Mouse (Mus musculus): Measurements from ENCODE around the gene Ugt1a1. TPM values are rescaled to one million over a fixed set of nuclear protein-coding genes. Genes with fewer than 3 reads are reported as not detected.

Gene Ugt1a1
- polyA plus RNA-seq, 1 experiment from 2014 or later, result not detected

DNA sequence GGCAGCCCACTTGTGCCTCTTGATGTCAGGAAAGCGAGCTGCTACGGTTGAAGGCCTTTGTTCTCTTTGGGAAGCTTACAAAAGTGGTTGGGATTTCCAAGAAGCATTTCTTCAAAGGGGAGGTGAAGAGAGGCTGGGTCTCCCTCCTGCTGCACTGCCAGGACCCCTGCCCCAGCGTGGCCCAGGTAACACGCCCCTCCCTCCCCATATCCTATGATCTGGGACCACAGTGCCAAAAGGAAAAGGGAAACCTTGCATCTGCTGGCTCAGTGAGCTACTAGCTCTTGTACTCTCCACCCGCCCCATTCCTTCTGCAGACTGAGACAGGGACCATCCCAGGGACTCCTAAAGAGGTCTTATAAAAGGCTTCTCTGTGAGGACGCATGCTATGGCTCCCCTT lies 45.9 kb downstream of the Ugt1a1 start:
- H3K4me2 ChIP-seq (ENCODE audit: low read depth, low read length), result no peak overlapping the region
- WGBS, result 84% methylated on average over 6 of the region's 6 CpGs
- no peak for ATAC-seq (ENCODE audit: low read depth)
- no peaks in the 10 kb centered on the region for H3K27me3 ChIP-seq (ENCODE audit: control insufficient read depth, insufficient read depth, low read length)
- peaks cover 48% of the 10 kb centered on the region for H3K9me3 ChIP-seq (ENCODE audit: control insufficient read depth, low read length)
- H3K4me1 ChIP-seq (ENCODE audit: control insufficient read depth, insufficient read depth, low read length), result no peaks in the 10 kb centered on the region
- peaks cover 13% of the 10 kb centered on the region for H3K36me3 ChIP-seq (ENCODE audit: control insufficient read depth, insufficient read depth, low read length)
- no peak overlapping the region for H3K27ac ChIP-seq (ENCODE audit: low read depth, low read length)
- no peak overlapping the region for H3K9ac ChIP-seq (replicated peaks; ENCODE audit: low read depth, low read length)
- H3K4me3 ChIP-seq (ENCODE audit: low read depth, low read length), result no peak overlapping the region

DNA sequence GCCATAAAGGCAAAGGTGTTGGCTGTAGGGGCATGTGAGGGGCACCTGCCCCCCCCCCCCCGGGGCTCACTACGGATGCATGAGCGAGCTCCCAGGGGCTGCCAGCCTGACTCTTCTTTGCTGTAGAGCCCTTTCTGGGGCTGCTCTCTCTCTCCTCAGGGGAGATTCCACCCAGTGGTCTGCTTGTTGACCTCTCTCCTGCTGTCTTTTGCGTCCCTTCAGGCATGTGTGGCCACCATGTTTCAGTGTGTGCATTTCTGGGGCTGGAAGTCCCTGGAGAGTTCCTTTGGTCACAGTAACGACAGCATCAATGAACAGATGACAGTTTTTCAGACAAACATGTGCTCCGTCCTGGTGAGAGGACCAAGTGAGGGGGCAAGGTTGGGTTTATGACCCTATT lies 46.6 kb downstream of the Ugt1a1 start:
- Histone ChIP-seq H3K36me3 (ENCODE audit: control insufficient read depth, insufficient read depth, low read length) (peaks cover 20% of the 10 kb centered on the region), H3K27me3 (ENCODE audit: control insufficient read depth, insufficient read depth, low read length) (no peaks in the 10 kb centered on the region), H3K9ac (replicated peaks; ENCODE audit: low read depth, low read length) (no peak overlapping the region), H3K4me1 (ENCODE audit: control insufficient read depth, insufficient read depth, low read length) (no peaks in the 10 kb centered on the region), H3K4me3 (ENCODE audit: low read depth, low read length) (no peak overlapping the region), H3K9me3 (ENCODE audit: control insufficient read depth, low read length) (peaks cover 45% of the 10 kb centered on the region), H3K4me2 (ENCODE audit: low read depth, low read length) (no peak overlapping the region), H3K27ac (ENCODE audit: low read depth, low read length) (no peak overlapping the region)
- 69% methylated on average over 6 of the region's 6 CpGs for WGBS
- no peak for ATAC-seq (ENCODE audit: low read depth)

DNA sequence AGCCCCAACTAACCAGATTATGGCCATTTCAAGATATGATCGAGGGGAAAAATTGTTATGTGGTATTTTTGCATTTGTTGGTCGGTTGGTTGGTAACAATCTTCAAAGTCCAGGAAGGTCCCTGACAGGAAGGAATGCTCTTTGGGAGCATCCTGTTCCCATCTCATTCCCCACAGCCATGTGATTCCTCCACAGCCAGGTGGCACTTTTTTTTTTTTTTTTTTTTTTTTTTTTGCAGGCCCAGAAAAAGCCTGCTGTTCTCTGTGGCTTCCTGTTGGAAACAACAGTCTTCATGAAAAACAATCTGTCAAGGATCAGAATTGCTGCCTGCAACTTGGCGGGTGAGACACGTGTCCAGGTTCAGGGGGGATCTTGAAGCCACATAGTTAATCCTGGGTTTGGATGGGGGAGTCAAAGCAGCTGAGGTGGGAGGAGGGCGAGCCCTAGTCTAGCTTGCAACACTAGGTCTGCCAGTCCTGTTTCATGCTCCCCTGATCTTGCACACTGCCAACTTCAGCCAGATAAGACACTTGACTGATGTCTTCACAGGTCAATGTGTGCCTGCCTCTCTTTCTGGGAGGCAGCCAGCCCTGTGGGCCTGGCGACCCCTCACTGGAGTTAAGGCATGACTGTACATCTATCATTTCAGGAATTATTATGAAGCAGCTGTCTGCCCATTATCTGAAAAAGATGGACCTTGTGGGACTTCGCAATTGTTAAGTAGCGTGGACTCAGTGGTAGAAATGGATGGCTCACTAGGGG lies 47.3 kb downstream of the Ugt1a1 start:
- Histone ChIP-seq H3K9me3 (ENCODE audit: control insufficient read depth, low read length) (peaks cover 40% of the 10 kb centered on the region), H3K4me1 (ENCODE audit: control insufficient read depth, insufficient read depth, low read length) (no peaks in the 10 kb centered on the region), H3K36me3 (ENCODE audit: control insufficient read depth, insufficient read depth, low read length) (peaks cover 27% of the 10 kb centered on the region), H3K4me3 (ENCODE audit: low read depth, low read length) (no peak overlapping the region), H3K27me3 (ENCODE audit: control insufficient read depth, insufficient read depth, low read length) (no peaks in the 10 kb centered on the region), H3K27ac (ENCODE audit: low read depth, low read length) (no peak overlapping the region), H3K9ac (replicated peaks; ENCODE audit: low read depth, low read length) (no peak overlapping the region), H3K4me2 (ENCODE audit: low read depth, low read length) (no peak overlapping the region)
- ATAC-seq (ENCODE audit: low read depth), result peak; percentile 4; the same call in 1 of the 2 replicates
- 77% methylated on average over 8 of the region's 8 CpGs for WGBS

DNA sequence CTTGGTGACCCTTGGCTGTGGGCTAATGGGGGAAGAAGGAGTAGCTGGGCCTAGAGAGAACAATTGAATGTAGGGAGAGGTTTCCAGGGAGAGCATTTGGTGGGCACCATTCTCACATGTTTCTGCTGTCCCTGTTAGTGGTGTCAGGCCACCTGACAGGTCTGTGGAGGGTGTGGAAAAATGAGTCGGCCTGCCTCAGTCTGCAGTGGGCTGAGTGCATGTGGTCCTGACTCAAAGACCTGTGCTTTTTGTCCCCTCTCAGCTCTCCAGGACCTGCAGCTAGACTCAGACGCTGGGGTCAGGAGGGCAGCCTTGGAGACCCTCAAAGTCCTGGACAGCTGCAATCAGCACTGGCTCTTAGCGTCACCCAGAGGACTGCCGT lies 47.9 kb downstream of the Ugt1a1 start:
- WGBS, result 79% methylated on average over 4 of the region's 4 CpGs
- H3K4me1 ChIP-seq (ENCODE audit: control insufficient read depth, insufficient read depth, low read length), result no peaks in the 10 kb centered on the region

DNA sequence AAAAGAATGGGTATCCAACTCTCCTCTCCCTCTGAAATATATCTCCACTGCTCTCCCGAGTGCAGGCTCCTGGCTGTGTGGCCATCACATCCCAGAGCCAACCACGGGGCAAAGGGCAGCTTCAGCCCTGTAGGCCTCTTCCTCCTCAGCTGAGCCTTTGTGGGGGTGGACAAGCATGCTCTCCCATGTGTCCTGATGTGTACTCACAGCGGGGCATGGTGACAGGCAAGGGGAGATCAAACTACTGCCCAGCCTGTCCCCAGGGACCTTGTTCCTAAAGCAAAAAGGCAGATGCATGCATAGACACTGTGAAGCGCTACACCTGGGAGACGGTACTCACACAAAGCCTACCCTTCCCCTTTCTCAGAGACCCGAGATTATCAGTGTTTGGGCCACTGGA lies 48.4 kb downstream of the Ugt1a1 start:
- Histone ChIP-seq H3K4me1 (ENCODE audit: control insufficient read depth, insufficient read depth, low read length) (no peaks in the 10 kb centered on the region), H3K27ac (ENCODE audit: low read depth, low read length) (no peak overlapping the region), H3K9ac (replicated peaks; ENCODE audit: low read depth, low read length) (no peak overlapping the region), H3K4me2 (ENCODE audit: low read depth, low read length) (no peak overlapping the region), H3K36me3 (ENCODE audit: control insufficient read depth, insufficient read depth, low read length) (peaks cover 38% of the 10 kb centered on the region), H3K4me3 (ENCODE audit: low read depth, low read length) (no peak overlapping the region), H3K27me3 (ENCODE audit: control insufficient read depth, insufficient read depth, low read length) (no peaks in the 10 kb centered on the region), H3K9me3 (ENCODE audit: control insufficient read depth, low read length) (peaks cover 31% of the 10 kb centered on the region)
- WGBS, result 77% methylated on average over 6 of the region's 6 CpGs
- peak; percentile 9 for ATAC-seq (ENCODE audit: low read depth)

More for the DNA sequence above, 47.9 kb downstream of the Ugt1a1 start:
- Histone ChIP-seq H3K36me3 (ENCODE audit: control insufficient read depth, insufficient read depth, low read length) (peaks cover 33% of the 10 kb centered on the region), H3K27me3 (ENCODE audit: control insufficient read depth, insufficient read depth, low read length) (no peaks in the 10 kb centered on the region), H3K4me2 (ENCODE audit: low read depth, low read length) (no peak overlapping the region), H3K9me3 (ENCODE audit: control insufficient read depth, low read length) (peaks cover 36% of the 10 kb centered on the region), H3K9ac (replicated peaks; ENCODE audit: low read depth, low read length) (no peak overlapping the region), H3K4me3 (ENCODE audit: low read depth, low read length) (no peak overlapping the region), H3K27ac (ENCODE audit: low read depth, low read length) (no peak overlapping the region)
- peak; percentile 2; the same call in 1 of the 2 replicates for ATAC-seq (ENCODE audit: low read depth)

DNA sequence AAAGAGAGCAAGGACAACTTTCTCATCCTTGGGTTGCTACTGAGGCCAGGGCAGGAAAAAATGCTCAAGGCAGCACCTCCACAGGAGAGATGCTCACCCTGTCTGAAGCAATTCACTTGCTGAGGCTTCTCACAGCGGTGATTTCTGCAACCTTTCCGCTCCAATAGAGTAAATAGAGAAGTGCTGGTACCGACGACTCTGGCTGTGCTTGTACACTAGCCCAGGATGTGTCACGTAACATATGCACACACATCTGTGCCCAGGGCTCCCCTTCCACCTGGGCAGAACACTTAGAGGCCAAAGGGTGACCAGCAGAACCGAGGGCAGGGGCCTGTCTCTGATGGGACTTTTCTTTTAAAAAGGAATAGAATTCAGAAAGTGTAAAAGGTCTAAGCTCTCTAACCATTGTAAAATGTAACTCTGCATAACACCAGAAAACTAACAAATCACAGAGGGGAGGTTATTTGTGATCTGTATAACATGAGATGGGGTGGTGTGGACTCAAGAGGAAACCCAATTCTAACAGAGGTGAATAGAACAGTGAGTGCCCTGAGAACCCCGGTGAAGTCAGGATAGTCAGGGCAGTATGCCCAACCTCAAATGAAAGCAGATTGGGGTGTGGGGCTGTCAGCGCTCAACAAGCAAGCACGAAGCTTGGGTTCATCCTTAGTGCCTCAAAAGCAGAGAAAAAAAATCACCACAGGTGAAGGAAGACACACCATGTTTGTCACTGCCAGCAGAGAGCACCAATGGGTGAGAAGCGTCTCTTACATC lies 49.0 kb downstream of the Ugt1a1 start:
- Histone ChIP-seq H3K27ac (ENCODE audit: low read depth, low read length) (no peak overlapping the region), H3K27me3 (ENCODE audit: control insufficient read depth, insufficient read depth, low read length) (no peaks in the 10 kb centered on the region), H3K4me2 (ENCODE audit: low read depth, low read length) (no peak overlapping the region), H3K9ac (replicated peaks; ENCODE audit: low read depth, low read length) (no peak overlapping the region), H3K4me3 (ENCODE audit: low read depth, low read length) (no peak overlapping the region), H3K4me1 (ENCODE audit: control insufficient read depth, insufficient read depth, low read length) (no peaks in the 10 kb centered on the region), H3K9me3 (ENCODE audit: control insufficient read depth, low read length) (peaks cover 24% of the 10 kb centered on the region), H3K36me3 (ENCODE audit: control insufficient read depth, insufficient read depth, low read length) (peaks cover 45% of the 10 kb centered on the region)
- ATAC-seq (ENCODE audit: low read depth), result no peak
- WGBS, result 86% methylated on average over 10 of the region's 10 CpGs

DNA sequence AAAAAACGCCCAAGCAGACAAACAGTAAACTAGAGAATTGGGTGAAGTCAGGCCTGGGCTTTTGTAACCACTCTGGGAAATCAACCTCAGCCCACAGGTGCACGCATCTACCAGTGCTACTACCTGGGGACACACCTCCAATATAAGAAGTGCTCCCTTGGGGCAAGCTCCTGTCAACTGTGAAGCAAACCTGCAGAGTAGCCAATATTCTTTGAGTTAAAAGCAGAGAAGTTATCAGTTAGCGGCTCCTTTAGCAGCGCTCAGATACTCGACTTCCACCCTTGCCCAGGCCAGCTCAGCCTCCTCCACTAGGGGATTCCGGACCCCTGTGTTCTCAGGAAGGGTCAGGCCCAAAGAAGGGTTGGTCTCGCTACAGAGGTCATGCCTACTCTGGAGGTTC lies 49.9 kb downstream of the Ugt1a1 start:
- Histone ChIP-seq H3K27ac (ENCODE audit: low read depth, low read length) (no peak overlapping the region), H3K27me3 (ENCODE audit: control insufficient read depth, insufficient read depth, low read length) (no peaks in the 10 kb centered on the region), H3K9me3 (ENCODE audit: control insufficient read depth, low read length) (peaks cover 17% of the 10 kb centered on the region), H3K36me3 (ENCODE audit: control insufficient read depth, insufficient read depth, low read length) (peaks cover 54% of the 10 kb centered on the region), H3K9ac (replicated peaks; ENCODE audit: low read depth, low read length) (no peak overlapping the region), H3K4me1 (ENCODE audit: control insufficient read depth, insufficient read depth, low read length) (no peaks in the 10 kb centered on the region), H3K4me3 (ENCODE audit: low read depth, low read length) (no peak overlapping the region), H3K4me2 (ENCODE audit: low read depth, low read length) (no peak overlapping the region)
- no peak for ATAC-seq (ENCODE audit: low read depth)
- WGBS, result 85% methylated on average over 7 of the region's 7 CpGs

DNA sequence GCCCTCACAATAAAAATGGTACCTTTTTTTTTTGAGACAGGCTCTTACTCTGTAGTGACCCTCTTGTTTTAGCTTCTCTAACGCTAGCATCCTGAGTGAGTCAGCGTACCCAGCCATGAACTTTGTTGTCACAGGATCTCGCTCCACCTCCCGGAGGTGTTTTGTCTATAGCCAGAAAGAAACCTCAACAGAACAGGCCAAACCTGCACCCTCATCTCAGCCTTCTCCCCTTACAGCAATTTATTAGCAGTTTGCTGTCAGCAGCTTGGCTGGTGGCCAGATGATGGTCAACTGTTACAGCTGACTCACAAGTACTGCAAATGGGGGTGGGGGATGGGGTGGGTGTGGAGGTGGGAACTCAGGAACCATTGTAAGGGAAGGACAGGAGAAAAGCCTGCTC lies 50.5 kb downstream of the Ugt1a1 start:
- 80% methylated on average over 4 of the region's 4 CpGs for WGBS
- Histone ChIP-seq H3K4me3 (ENCODE audit: low read depth, low read length) (no peak overlapping the region), H3K27me3 (ENCODE audit: control insufficient read depth, insufficient read depth, low read length) (no peaks in the 10 kb centered on the region), H3K27ac (ENCODE audit: low read depth, low read length) (no peak overlapping the region), H3K9me3 (ENCODE audit: control insufficient read depth, low read length) (peaks cover 12% of the 10 kb centered on the region), H3K36me3 (ENCODE audit: control insufficient read depth, insufficient read depth, low read length) (peaks cover 59% of the 10 kb centered on the region), H3K4me1 (ENCODE audit: control insufficient read depth, insufficient read depth, low read length) (no peaks in the 10 kb centered on the region), H3K4me2 (ENCODE audit: low read depth, low read length) (no peak overlapping the region), H3K9ac (replicated peaks; ENCODE audit: low read depth, low read length) (no peak overlapping the region)
- peak; percentile 10; the same call in 1 of the 2 replicates for ATAC-seq (ENCODE audit: low read depth)

DNA sequence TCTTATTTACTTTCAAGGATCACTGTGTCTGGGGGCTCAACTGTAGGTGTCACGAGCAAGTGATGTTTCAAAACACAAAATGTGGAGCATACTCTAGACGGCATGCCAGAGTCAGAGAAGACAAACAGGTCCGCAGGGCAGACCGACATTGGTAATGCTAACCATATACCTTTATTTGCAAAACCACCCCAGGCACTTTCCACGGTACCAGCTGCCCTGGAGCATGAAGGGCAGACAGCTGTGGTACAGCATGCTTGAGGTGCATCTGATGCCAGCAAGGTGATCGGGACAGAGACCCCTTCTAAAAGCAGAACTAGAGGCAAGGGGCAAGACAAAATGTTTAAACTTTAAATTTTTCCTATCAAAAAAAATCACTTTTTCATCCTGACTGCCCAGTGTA lies 51.2 kb downstream of the Ugt1a1 start:
- Histone ChIP-seq H3K27ac (ENCODE audit: low read depth, low read length) (no peak overlapping the region), H3K4me1 (ENCODE audit: control insufficient read depth, insufficient read depth, low read length) (no peaks in the 10 kb centered on the region), H3K36me3 (ENCODE audit: control insufficient read depth, insufficient read depth, low read length) (peaks cover 66% of the 10 kb centered on the region), H3K9ac (replicated peaks; ENCODE audit: low read depth, low read length) (no peak overlapping the region), H3K27me3 (ENCODE audit: control insufficient read depth, insufficient read depth, low read length) (no peaks in the 10 kb centered on the region), H3K4me2 (ENCODE audit: low read depth, low read length) (no peak overlapping the region), H3K9me3 (ENCODE audit: control insufficient read depth, low read length) (peaks cover 5% of the 10 kb centered on the region; the same call in 1 of the 2 replicates), H3K4me3 (ENCODE audit: low read depth, low read length) (no peak overlapping the region)
- WGBS, result 77% methylated on average over 6 of the region's 6 CpGs
- ATAC-seq (ENCODE audit: low read depth), result no peak

Measured in neural tube, embryonic 14.5 days (tissue).